Mouse (Mus musculus) brain, embryonic 14.5 days (tissue): ENCODE measurements at regions not wholly inside any gene's neighbourhood (a gene's known extent, or its start where the extent isn't known, plus 50 kb on each side); places are given as distances from the start of the nearest gene placed in this dataset.

ENCODE experiments used
- DNase-seq: peaks from one replicate; pipeline ENCODE4 v3.0.0-alpha.2; 2011; ENCODE audit warnings: low read depth
- CTCF ChIP-seq: fragments of 200-500 bp; IDR thresholded peaks from 2 replicates; pipeline ENCODE4 v1.5.1; 2012; ENCODE audit warnings: inconsistent platforms, mild to moderate bottlenecking, moderate library complexity, borderline replicate concordance; ENCODE audit not compliant: insufficient read depth, insufficient read length; ENCODE audit errors: extremely low read depth
- POLR2A ChIP-seq: fragments of 200-500 bp; IDR thresholded peaks from 2 replicates; pipeline ENCODE4 v1.6.1; 2012; ENCODE audit warnings: mild to moderate bottlenecking, inconsistent platforms, borderline replicate concordance; ENCODE audit not compliant: poor library complexity, insufficient read depth, insufficient read length, severe bottlenecking; ENCODE audit errors: extremely low read depth

- peak; percentile 78 for DNase-seq
- TF ChIP-seq POLR2A (no peak), CTCF (no peak)
These were observed 577.3 kb upstream of the Arrdc4 start for GRCm38 (mm10) chr7:69326311-69326710.

GRCm38 (mm10) chr7:69277056-69277705, 528.1 kb upstream of the Arrdc4 start:
- peak; percentile 62 for DNase-seq

GRCm38 (mm10) chr7:69276376-69277055, 527.5 kb upstream of the Arrdc4 start:
- DNase-seq, result peak; percentile 70
- TF ChIP-seq CTCF, result no peak
- TF ChIP-seq POLR2A, result no peak

More at GRCm38 (mm10) chr7:69277056-69277705, 528.1 kb upstream of the Arrdc4 start:
- TF ChIP-seq CTCF (no peak), POLR2A (no peak)

GRCm38 (mm10) chr7:69273670-69274069, 524.6 kb upstream of the Arrdc4 start:
- DNase-seq, result peak; percentile 55
- TF ChIP-seq CTCF (no peak), POLR2A (no peak)

- TF ChIP-seq POLR2A (no peak), CTCF (no peak)
- DNase-seq, result no peak
These were observed 495.5 kb upstream of the Arrdc4 start for GRCm38 (mm10) chr7:69244519-69244918.

- TF ChIP-seq POLR2A (no peak), CTCF (no peak)
- no peak for DNase-seq
These were observed 484.3 kb upstream of the Arrdc4 start for GRCm38 (mm10) chr7:69233296-69233695.

- DNase-seq, result peak; percentile 96
- no peak for TF ChIP-seq POLR2A
- no peak for TF ChIP-seq CTCF
These were observed 468.8 kb upstream of the Arrdc4 start for GRCm38 (mm10) chr7:69217871-69218270.
